Mouse (Mus musculus) kidney, adult 11 months (tissue): ENCODE results near the gene Rad51.
A peak's percentile ranks its signal among the peaks of the same experiment; 100 is the strongest.

Experiments
- DNase-seq: peaks from one replicate; pipeline ENCODE4 v3.0.0; 2022

The Rad51 gene

DNA sequence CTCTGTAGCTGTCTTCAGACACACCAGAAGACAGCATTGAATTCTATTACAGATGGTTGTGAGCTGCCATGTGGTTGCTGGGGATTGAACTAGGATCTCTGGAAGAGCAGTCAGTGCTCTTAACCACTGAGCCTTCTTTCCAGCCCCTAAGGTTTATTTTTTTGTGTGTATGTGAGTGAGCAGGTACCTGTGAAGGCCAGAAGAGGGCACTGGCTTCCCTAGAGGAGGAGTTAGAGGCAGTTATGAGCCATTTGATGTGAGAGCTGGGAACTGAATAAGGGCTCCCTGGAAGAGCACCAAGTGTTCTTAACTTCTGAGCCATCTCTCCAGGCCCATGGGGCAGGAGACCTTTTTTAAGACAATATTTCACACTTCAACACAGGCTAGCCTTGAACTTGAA lies 52.8 kb downstream of the Rad51 start:
- no peak for DNase-seq

DNA sequence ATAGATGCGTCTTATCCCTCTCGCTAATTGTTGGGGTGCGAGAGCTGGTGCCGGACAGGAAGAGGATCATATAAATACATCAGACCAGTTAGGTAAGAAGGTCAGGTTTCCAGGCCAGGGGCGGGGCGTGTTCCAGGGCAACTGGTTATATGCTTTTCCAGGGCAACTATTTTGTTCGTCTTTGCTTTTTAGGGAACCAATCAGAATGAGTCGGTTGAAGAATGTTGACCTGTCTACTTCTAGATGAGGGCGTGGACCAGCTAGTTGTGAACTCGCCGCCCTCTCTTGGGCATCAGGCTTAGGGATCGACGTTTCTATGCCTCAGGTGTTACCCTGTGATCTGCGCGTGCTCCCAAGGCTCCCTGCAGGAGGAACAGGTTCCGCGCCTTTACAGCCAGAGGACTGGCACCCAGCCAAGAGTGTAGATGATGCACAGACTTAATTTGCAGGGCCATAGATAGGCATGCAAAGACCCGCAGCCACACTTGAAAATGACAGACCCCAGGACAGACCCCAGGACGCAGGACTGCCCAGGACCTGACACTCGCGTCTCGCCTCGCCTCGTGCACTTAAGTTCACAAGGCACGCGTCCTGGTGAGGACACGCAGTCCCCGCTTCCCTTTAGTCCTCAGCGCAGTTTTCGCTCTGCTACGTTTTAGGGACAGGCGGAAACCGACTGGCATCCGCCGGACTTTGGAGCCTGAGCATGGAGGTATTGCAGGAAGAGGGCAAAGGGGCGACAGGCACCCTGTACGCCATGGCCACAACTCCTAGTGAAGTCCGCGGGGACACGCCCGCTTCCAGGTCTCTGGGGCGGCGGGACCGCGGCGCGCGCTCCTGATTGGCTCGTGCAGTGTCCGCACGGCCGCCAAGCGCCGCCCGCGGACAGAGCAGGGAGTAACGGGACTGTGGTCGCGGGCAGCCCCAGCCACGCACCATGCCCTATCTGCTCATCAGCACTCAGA lies 54.6 kb downstream of the Rad51 start, which contains the start of gene Gchfr:
Gchfr (plus strand) TSS at position 873 of the 965 bp plus-strand sequence.
- DNase-seq = peak; percentile 86

DNA sequence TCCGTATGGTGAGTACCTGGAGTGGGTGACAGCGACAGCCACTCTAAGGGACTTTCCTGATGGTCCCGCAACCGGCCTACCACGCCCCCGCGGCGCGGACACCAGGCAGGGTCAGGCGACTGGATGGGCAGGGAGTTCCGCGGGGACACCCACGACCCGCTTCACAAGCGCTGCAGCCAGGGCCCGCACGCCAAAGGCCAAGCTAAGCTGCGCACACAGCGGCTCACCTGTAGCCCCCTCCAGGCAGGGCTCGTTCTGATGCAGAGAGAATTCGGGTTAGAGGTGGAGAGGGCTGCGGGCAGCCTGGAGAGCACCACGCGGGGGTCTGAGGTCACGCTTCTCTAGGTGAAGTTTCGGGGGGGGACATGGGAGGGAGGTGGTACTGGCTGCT lies 55.3 kb downstream of the Rad51 start:
- DNase-seq = no peak

DNA sequence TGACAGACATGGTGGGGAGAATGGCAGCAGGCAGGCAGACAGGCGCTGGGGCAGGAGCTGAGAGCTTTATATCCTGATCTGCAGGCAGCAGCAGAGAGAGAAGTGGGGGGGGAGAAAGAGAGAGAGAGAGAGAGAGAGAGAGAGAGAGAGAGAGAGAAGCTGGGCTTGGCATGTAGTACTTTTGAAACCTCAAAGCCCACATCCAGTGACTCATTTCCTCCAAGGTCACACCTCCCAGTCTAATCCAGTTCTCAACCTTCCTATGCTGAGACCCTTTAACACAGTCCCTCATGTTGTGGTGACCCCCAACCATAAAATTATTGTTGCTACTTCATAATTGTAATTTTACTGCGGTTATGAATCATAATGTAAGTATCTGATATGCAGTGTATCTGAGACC lies 57.7 kb downstream of the Rad51 start:
- no peak for DNase-seq

DNA sequence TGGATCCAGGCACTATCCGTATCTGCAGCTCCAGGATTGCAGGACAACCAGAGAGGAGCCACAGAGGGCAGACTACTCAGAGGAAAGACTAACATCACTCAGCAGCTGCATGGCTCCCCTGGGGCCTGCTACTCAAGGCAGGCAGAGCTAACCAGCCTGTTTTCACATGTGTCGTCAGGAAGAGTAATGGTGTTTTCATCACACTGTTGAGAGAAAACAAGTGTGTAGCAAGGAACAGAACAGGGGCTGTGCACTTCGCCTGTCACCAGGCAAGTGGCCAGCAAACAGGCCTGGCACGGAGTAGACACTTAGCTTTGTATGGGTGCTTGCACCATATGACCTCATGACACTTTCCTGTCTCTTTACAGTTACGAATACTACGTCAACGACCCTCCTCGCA lies 59.0 kb downstream of the Rad51 start:
- no peak for DNase-seq

DNA sequence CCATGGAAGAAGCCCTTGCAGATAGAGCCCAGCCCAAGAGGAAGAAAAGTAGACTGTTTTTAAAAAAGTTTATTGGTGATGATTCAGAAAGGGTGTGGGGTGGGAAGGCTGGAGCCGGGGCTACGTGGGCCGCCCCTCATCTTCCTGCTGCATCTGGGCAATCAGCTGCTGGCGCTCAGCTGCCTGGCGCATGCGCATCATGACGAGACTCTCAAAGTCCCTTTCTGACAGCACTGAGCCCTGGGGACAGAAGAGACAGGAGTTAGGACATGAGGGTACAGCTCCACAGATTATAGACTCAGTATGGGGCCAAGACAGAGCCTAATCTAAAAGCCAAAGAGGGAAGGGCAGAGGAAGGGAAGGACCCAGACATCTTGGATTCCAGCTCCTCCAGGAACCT lies 59.9 kb downstream of the Rad51 start:
- no peak for DNase-seq

DNA sequence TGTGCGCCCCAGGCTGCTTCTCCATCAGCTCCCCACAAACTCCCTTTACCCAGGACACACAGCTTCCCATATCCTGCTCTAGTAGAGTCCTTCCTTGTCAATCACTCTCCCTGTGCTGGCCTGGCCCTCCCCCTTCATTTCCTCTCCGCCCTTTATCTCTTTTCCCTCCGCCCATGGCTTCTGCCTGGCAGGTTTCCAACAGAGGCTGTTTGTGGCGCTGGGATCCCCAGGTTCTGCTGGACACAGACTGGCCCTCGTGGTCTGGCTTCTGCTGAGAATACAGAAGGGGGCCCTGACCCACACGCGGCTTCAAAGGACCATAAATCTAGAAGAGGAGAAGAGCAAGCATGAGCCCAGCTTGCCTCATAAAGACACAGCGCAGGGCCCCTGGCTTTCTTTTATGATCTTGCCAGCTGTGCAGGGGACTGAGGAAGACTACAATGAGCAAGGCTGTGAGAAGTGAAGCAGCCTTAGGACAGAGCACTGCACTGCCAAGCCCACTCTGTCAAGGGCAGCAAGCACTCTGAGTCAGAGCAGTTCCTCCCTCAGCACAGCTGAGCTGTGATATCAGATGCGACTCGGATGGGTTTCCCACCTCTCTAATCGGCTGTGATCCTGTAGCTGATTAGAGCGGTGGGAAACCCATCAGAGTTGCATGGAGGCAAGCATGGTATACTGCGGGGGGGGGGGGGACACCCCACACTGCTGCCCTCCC lies 60.4 kb downstream of the Rad51 start:
- peak; percentile 58 for DNase-seq

DNA sequence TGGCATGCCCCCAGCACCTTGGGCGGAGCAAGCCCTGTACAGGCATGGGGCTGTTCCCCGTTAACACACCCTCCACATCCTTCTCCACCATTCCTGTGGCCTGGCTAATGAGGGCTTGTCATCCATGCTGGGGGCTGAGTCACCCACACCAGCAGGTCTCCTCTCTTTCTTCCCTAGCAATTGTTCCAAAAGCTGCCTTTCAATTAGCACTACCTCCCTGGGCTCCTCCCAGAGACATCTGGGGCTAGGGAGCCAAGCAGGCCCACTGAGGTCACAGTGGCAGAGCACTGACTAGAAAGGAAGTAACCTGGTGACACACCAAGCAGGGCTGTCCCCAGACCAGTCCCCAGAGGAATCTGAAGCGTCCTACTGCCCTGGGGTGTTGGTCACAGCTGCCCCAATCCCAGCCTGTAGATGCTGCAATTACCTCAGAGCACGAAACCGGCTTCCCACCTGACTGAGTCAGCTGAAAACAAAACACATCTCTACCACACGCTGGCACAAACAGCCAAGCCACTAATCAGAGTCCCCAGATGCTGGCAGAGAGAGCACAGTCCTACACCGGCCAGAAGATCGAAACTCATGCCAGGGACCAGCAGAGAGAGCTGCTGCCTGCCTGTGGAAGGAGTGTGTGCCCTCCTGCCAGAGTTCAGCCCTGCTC lies 61.5 kb downstream of the Rad51 start, which contains the start of gene Gm14137:
Gm14137 (plus strand) TSS at position 519 of the 661 bp plus-strand sequence.
- no peak for DNase-seq

DNA sequence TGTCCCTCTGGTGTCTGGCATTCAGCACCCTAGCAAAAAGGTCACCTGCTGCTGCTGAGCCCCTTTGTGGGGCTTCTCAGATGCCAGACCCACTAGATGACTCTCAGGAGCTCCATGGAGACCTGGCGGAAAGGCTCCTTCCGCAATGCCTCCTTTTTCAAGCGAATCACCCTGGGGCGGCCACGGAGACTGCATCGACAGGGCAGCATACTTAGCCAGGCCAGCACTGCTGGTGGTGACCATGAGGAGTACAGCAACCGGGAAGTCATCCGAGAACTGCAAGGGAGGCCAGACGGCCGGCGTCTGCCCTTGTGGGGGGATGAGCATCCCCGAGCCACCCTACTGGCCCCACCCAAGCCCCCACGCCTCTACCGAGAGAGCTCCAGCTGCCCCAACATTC lies 62.3 kb downstream of the Rad51 start:
- DNase-seq = no peak

DNA sequence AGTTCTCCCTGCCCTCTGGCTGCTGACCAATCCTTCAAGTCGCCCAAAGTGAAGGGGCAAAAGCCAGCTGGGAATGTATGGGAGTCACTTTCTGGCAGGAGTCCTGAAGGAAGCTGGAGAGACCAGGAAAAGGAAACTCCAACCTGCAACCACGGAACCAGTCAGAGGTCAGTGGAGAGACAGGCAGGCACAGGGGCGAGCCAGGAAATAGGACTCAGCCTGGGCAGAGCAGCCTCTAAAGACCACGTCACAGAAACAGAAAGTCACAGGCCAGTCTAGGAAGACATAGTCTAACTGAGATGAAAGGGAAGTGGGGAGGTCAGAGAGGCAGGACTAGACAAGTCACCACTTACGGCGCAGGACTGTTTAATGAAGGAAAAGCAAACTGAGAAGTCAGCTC lies 63.0 kb downstream of the Rad51 start:
- DNase-seq = peak; percentile 29

DNA sequence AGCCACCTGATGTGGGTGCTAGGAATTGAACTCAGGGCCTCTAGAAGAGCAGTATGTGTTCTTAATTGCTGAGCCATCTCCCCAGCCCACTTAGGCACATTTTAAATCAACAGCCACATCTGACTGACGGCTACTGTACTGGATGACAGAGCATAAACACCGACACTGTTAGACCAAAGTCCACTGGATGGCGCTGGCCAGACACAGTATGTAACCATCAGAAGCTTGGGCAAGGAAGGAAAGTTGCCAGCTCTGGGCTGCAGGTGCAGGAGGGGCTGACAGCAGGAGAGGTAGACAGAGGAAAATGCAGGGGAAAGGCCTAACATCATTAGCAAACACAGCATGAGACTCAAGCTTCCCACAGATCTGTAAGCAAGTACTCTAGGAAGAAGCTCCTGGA lies 64.2 kb downstream of the Rad51 start:
- DNase-seq = peak; percentile 27

DNA sequence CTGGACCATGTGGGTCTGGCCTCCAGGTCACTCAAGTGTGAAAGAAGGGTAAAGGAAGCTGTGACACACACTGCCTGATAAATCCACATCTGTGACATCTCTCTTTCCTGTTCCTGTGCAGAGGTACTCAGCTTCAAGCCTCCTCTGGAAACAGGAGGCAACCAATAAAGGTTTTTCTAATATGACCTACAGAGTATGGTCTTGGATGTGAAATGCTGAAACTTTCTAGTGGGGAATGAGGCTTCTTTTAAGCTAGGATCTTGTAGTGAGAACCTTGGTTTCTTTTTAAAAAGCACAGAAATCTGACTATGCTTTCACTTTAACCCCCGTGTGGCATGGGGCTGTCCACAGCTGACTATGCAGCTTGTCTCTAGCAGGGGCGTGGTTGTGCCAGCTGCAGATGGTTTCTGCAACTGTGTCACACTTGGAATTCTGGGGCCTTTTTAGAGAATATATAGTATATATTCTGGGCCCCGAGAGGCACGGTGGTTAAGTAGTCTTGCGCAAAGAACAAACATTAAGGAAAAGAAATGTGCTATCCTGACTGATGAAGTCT lies 64.9 kb downstream of the Rad51 start:
- no peak for DNase-seq

DNA sequence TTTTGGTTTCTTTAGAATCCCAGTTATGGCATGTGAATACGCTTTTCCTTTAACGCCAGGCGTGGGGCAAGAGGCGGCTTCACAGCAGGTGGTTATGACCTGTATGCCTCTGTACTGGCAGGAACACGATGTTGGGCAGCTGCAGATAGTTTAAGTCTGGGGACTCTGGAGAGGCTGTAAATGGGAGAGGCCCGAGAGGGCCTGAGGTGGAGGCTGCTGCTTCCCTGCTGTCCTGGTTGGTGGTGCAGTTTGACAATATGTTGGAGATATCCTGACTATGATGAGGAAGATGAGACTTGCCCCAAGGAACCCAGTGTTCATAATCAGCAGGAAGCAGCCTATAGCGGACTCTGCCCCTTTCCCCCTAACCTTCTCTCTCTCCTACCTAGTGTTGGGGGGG lies 70.3 kb downstream of the Rad51 start:
- DNase-seq = no peak

DNA sequence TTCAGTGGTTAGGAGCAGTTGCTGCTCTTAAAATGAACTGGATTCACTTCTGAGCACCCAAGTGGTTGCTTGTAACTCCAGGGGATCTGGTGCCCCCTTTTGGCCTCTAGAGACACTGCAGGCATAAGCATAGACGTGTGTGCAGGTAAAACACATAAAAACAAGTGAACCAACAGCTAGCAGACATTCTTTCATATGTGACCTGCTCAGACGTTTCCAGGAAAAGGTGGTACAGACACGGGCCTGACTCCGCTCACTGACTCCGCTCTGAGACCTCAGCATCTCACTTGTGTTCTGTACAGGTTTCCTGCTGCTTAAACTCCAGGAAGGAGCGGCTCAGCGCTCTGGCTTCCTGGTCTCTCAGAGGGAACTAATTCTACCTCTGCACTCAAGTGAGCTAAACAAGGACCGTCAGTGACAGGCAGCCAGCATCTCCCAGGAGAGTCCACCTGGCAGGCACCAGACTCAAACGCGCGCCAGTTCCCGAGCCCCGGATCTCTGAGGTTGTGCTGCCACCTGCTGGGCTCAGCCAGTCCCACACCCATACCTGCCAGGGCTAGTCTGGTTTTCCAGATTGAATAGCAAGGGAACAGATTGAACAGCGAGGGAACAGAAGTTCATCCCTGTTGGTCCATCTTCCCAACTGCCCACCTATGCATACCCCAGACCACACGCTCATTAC lies 76.6 kb downstream of the Rad51 start:
- peak; percentile 68 for DNase-seq

DNA sequence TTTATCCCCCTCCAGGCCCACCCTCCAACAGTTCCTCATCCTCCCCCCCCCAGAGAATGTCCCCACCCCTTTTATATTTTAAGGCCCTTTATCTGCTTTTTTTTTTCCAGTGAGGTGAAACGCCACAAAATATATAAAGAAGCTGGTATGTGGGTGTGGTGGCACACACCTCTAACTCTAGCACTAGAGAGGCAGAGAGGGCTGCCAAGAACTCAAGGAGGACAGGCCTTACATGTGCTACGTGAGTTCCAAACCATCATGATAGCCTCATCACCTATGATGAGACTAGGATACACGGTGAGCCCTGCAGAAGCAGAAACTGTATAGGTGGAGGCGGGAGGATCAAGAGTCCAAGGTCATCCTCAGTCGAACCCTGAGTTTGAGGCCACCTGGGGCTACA lies 78.4 kb downstream of the Rad51 start:
- no peak for DNase-seq

DNA sequence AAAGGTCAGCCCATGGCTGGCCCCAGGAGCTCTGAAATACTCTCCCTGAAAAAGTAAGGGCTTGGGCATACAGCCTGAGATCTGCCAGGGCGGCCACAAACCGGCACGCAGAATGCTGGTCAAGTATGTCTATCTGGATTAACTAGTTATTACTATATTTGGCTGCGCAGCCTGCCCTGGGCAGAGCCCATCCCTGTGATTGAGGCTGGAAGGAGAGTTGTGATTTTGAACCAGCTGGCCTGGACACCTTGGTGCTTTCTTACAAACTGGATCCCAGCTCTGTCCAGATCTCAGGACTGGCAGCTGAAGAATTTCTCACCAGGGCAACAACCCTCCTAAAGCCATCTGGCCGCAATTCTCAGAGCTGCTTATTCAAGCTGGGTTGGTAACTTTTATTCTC lies 81.5 kb downstream of the Rad51 start:
- no peak for DNase-seq

DNA sequence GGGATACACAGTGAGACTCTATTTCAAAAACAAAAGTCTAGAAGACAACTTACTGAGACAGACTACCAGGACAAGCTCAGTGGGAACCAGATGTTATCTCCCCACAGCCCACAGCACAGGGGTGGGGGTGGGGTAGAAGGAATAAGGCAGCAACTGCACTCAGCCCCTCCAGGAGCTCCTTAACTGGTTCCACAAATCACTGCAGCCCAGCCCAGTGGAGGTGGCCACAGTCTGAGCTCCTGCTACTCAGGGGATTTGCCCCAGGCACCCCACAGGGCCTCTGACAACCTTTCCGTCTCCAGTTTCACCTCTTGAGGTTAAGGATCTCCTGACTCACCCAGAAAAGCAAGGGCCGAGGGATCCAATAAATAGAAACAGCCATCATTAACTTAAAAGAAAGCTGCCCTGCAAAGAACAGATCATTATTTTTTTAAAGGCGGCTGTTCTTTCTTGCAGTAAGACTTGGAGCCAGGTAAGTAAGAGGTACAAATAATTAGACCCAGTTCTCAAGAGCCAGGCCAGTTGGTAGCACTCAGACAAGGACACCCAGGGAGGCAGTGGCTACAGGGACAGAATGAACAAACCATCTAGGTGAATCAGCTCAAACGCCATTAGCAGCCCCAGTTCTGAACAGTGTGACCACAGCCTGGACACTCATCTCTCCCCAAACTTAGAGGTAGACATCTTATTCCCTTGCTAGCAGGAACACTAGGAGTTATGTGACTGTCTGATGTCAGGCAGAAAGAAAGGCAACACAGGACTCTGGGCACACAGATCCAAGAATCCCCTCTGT lies 83.9 kb downstream of the Rad51 start:
- DNase-seq = no peak
